Mouse (Mus musculus) cerebellum, adult 18-20 months (tissue): ENCODE results near the gene Tnrc6a.

Experiments
- DNase-seq, 2 experiments: peaks; one replicate each; pipeline ENCODE4 v3.0.0; 2021

Gene Tnrc6a

GRCm38 (mm10) chr7:123242241-123242640 is 118.6 kb downstream of the Tnrc6a start:
- DNase-seq: no peak

GRCm38 (mm10) chr7:123244833-123245232 is 121.1 kb downstream of the Tnrc6a start:
- DNase-seq: no peak
